Mouse (Mus musculus): ENCODE results near the gene Hacd3. TPM values are rescaled to one million over a fixed set of nuclear protein-coding genes. Genes with fewer than 3 reads are reported as not detected.
"Not testable (repeated sequence)": the region's sequence is repeated elsewhere in the genome, so short reads cannot be mapped to it uniquely, and the experiment has no call there.

Hacd3 gene
- polyA plus RNA-seq, 1 experiment, result 13.7 TPM

DNA sequence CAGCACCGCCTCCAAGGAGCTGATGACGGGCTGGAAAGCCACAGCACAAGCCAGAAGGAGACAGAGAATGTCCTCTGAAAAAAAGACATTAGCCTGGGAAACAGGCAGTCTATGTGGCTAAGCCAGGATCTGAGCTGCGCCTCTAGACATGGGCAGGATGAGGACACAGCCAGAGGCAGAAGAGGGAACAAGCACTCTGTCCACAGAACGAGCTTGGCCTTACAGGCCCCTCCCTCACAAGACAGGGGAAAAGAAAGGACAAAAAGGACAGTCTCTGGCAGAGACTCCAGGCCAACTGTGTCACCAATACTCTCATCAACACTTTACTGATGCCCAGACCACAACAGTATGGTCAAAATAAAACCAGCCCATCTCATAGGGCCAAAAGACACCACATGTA is 20.0 kb downstream of the Hacd3 start:
- TF ChIP-seq E2F4 (IDR thresholded peaks at IDR 0.05; ENCODE audit: insufficient read depth) (no peak), TCF3 (IDR thresholded peaks at IDR 0.05; ENCODE audit: insufficient read length, low read depth) (no peak), SRF (IDR thresholded peaks at IDR 0.05; ENCODE audit: control insufficient read depth, insufficient read length, low read depth) (no peak), USF1 (IDR thresholded peaks at IDR 0.05; ENCODE audit: low read depth) (no peak), MAX (IDR thresholded peaks at IDR 0.05; ENCODE audit: low read depth) (no peak), TCF12 (IDR thresholded peaks at IDR 0.05; ENCODE audit: insufficient read depth, poor library complexity, severe bottlenecking) (no peak), POLR2A (IDR thresholded peaks at IDR 0.05; ENCODE audit: insufficient read length, low read depth) (no peak), MYOD1 (IDR thresholded peaks at IDR 0.05; ENCODE audit: control insufficient read depth in 1 of 3, insufficient read length in 2 of 3, low read depth in 2 of 3) (no peak), MYOG (IDR thresholded peaks at IDR 0.05; ENCODE audit: control insufficient read depth in 1 of 3, insufficient read depth in 1 of 3, insufficient read length in 2 of 3, low read depth in 2 of 3) (no peak), REST (IDR thresholded peaks at IDR 0.05; ENCODE audit: insufficient read depth, insufficient read length) (no peak), POLR2AphosphoS2 (IDR thresholded peaks at IDR 0.05; ENCODE audit: insufficient read length, low read depth) (no peak), CEBPB (IDR thresholded peaks at IDR 0.05; ENCODE audit: insufficient read depth, poor library complexity, severe bottlenecking) (no peak)
- Histone ChIP-seq H3K27me3 (ENCODE audit: control insufficient read depth, insufficient read depth, insufficient read length) (no peaks in the 10 kb centered on the region), H3K4me2 (ENCODE audit: low read depth) (no peak overlapping the region), H3K4me3 (no peak overlapping the region), H3K36me3 (ENCODE audit: control insufficient read depth, insufficient read depth) (peaks cover 15% of the 10 kb centered on the region), H3ac (ENCODE audit: control insufficient read depth, insufficient read length) (no peak overlapping the region), H3K79me2 (ENCODE audit: control insufficient read depth, insufficient read depth) (no peaks in the 10 kb centered on the region)

DNA sequence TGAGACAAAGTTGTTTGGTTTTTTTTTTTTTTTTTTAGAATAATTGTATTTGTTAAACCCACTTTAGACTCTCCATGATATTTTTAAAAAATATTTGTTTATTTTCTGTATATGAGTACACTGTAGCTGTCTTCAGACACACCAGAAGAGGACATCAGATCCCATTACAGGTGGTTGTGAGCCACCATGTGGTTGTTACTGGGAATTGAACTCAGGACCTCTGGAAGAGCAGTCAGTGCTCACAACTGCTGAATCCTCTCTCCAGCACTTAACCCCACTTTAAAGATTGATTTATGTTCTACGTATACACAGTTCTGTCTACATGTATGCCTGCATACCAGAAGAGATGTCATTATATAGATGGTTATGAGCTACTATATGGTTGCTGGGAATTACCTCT is 26.0 kb downstream of the Hacd3 start:
- H3K27me3 ChIP-seq (ENCODE audit: control insufficient read depth, insufficient read depth, insufficient read length); H3K4me3 ChIP-seq; H3K4me2 ChIP-seq (ENCODE audit: low read depth); H3ac ChIP-seq (ENCODE audit: control insufficient read depth, insufficient read length); H3K79me2 ChIP-seq (ENCODE audit: control insufficient read depth, insufficient read depth): not testable (repeated sequence)
- H3K36me3 ChIP-seq (ENCODE audit: control insufficient read depth, insufficient read depth), result peaks cover 16% of the 10 kb centered on the region

DNA sequence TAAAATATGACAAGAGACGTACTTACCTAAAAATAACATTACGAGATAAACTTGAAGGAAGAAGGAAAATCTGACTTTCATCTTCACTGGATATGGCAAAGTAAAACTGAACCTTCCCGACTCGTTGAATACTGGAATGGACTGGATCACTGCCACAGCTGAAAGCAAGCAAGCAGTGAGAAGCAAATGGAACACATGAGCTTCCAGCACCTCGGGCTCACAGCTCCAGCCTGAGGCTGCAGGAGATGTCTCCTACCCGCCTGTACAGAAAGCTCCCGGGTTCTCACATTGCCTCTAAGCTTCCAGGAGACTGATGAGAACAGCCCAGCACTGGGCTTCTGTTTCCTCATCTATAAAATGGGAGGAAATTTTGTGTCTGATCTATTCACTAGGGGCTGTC is 31.2 kb downstream of the Hacd3 start:
- Histone ChIP-seq H3K4me2 (ENCODE audit: low read depth) (no peak overlapping the region), H3K4me3 (no peak overlapping the region), H3K27me3 (ENCODE audit: control insufficient read depth, insufficient read depth, insufficient read length) (no peaks in the 10 kb centered on the region), H3K36me3 (ENCODE audit: control insufficient read depth, insufficient read depth) (peaks cover 27% of the 10 kb centered on the region), H3K79me2 (ENCODE audit: control insufficient read depth, insufficient read depth) (no peaks in the 10 kb centered on the region), H3ac (ENCODE audit: control insufficient read depth, insufficient read length) (no peak overlapping the region)
- TF ChIP-seq E2F4 (IDR thresholded peaks at IDR 0.05; ENCODE audit: insufficient read depth), result no peak

DNA sequence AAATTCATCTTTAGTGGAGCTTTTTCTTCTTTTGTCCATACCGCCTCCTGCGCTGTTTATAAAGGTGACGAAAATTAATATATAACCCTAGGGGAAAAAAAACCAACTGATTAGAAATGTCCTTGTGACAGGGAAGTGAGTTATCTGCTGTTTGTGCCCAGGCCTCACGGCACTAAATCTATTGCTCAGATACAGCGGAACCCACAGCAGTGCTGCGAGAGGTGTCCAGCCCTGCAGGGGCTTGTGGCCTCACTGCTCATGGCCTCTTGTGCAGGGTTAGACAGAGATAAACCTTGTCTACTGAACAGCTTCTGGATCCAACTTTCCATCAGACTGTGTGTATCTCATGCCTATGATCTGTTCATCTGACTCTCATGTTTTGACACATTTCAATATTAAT is 33.0 kb downstream of the Hacd3 start:
- Histone ChIP-seq H3K4me2 (ENCODE audit: low read depth) (no peak overlapping the region), H3K27me3 (ENCODE audit: control insufficient read depth, insufficient read depth, insufficient read length) (no peaks in the 10 kb centered on the region), H3ac (ENCODE audit: control insufficient read depth, insufficient read length) (no peak overlapping the region), H3K4me3 (no peak overlapping the region), H3K36me3 (ENCODE audit: control insufficient read depth, insufficient read depth) (peaks cover 35% of the 10 kb centered on the region), H3K79me2 (ENCODE audit: control insufficient read depth, insufficient read depth) (no peaks in the 10 kb centered on the region)
- TF ChIP-seq TCF12 (IDR thresholded peaks at IDR 0.05; ENCODE audit: insufficient read depth, poor library complexity, severe bottlenecking), result no peak
- TF ChIP-seq E2F4 (IDR thresholded peaks at IDR 0.05; ENCODE audit: insufficient read depth), result no peak
- TF ChIP-seq TCF3 (IDR thresholded peaks at IDR 0.05; ENCODE audit: insufficient read length, low read depth), result no peak
- TF ChIP-seq POLR2A (IDR thresholded peaks at IDR 0.05; ENCODE audit: insufficient read length, low read depth), result no peak
- TF ChIP-seq MYOG (IDR thresholded peaks at IDR 0.05; ENCODE audit: control insufficient read depth in 1 of 3, insufficient read depth in 1 of 3, insufficient read length in 2 of 3, low read depth in 2 of 3), result no peak
- TF ChIP-seq REST (IDR thresholded peaks at IDR 0.05; ENCODE audit: insufficient read depth, insufficient read length), result no peak
- TF ChIP-seq CEBPB (IDR thresholded peaks at IDR 0.05; ENCODE audit: insufficient read depth, poor library complexity, severe bottlenecking), result no peak
- TF ChIP-seq USF1 (IDR thresholded peaks at IDR 0.05; ENCODE audit: low read depth), result no peak
- no peak for TF ChIP-seq MAX (IDR thresholded peaks at IDR 0.05; ENCODE audit: low read depth)
- TF ChIP-seq POLR2AphosphoS2 (IDR thresholded peaks at IDR 0.05; ENCODE audit: insufficient read length, low read depth), result no peak
- no peak for TF ChIP-seq SRF (IDR thresholded peaks at IDR 0.05; ENCODE audit: control insufficient read depth, insufficient read length, low read depth)
- no peak for TF ChIP-seq MYOD1 (IDR thresholded peaks at IDR 0.05; ENCODE audit: control insufficient read depth in 1 of 3, insufficient read length in 2 of 3, low read depth in 2 of 3)

DNA sequence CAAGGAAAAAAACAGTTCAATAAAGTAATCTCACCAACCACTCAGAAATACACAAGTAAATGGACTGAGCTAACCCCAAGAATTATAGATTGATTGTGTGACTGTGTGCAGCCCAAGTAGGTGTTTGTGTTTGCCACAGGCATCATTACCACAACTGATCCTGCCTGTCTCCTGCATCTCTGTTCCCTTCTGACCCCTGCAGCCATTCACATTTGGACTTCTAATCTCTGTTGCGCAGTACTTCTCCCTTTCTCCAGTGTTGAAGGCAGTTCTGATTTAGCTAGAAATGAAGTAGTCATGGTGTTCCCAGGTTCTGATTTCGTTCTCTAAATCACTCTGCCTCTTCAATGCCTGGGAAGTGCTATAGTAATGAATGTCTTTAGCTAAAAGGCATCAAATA is 33.8 kb downstream of the Hacd3 start:
- H3K27me3 ChIP-seq (ENCODE audit: control insufficient read depth, insufficient read depth, insufficient read length), result no peaks in the 10 kb centered on the region
- no peaks in the 10 kb centered on the region for H3K79me2 ChIP-seq (ENCODE audit: control insufficient read depth, insufficient read depth)
- TF ChIP-seq MYOD1 (IDR thresholded peaks at IDR 0.05; ENCODE audit: control insufficient read depth in 1 of 3, insufficient read length in 2 of 3, low read depth in 2 of 3) (no peak), SRF (IDR thresholded peaks at IDR 0.05; ENCODE audit: control insufficient read depth, insufficient read length, low read depth) (no peak), TCF3 (IDR thresholded peaks at IDR 0.05; ENCODE audit: insufficient read length, low read depth) (no peak), POLR2A (IDR thresholded peaks at IDR 0.05; ENCODE audit: insufficient read length, low read depth) (no peak), CEBPB (IDR thresholded peaks at IDR 0.05; ENCODE audit: insufficient read depth, poor library complexity, severe bottlenecking) (no peak), MAX (IDR thresholded peaks at IDR 0.05; ENCODE audit: low read depth) (no peak), MYOG (IDR thresholded peaks at IDR 0.05; ENCODE audit: control insufficient read depth in 1 of 3, insufficient read depth in 1 of 3, insufficient read length in 2 of 3, low read depth in 2 of 3) (no peak), REST (IDR thresholded peaks at IDR 0.05; ENCODE audit: insufficient read depth, insufficient read length) (no peak), TCF12 (IDR thresholded peaks at IDR 0.05; ENCODE audit: insufficient read depth, poor library complexity, severe bottlenecking) (no peak)
- H3K4me2 ChIP-seq (ENCODE audit: low read depth), result no peak overlapping the region
- H3ac ChIP-seq (ENCODE audit: control insufficient read depth, insufficient read length), result no peak overlapping the region
- H3K4me3 ChIP-seq, result no peak overlapping the region
- peaks cover 38% of the 10 kb centered on the region for H3K36me3 ChIP-seq (ENCODE audit: control insufficient read depth, insufficient read depth)
